Mouse (Mus musculus) heart, embryonic 10.5 days (tissue): ENCODE measurements at regions not wholly inside any gene's neighbourhood (a gene's known extent, or its start where the extent isn't known, plus 50 kb on each side); places are given as distances from the start of the nearest gene placed in this dataset.

ENCODE experiments used
- DNase-seq: peaks from one replicate; pipeline ENCODE4 v3.0.0-alpha.2; 2017; ENCODE audit warnings: low spot score
- H3K27ac ChIP-seq: fragments of 300-500 bp; sonication (generic); 2 replicates; pipeline ENCODE4 v1.5.1; 2016; ENCODE audit warnings: mild to moderate bottlenecking
- H3K27me3 ChIP-seq: fragments of 300-500 bp; sonication (generic); 2 replicates; pipeline ENCODE4 v1.6.1; 2016; ENCODE audit warnings: mild to moderate bottlenecking; ENCODE audit not compliant: poor library complexity, insufficient read depth, severe bottlenecking
- H3K36me3 ChIP-seq: fragments of 300-500 bp; sonication (generic); 2 replicates; pipeline ENCODE4 v1.6.1; 2016; ENCODE audit warnings: mild to moderate bottlenecking, moderate library complexity
- H3K4me1 ChIP-seq: fragments of 300-500 bp; sonication (generic); 2 replicates; pipeline ENCODE4 v1.6.1; 2016; ENCODE audit warnings: mild to moderate bottlenecking
- H3K4me3 ChIP-seq: fragments of 300-500 bp; sonication (generic); 2 replicates; pipeline ENCODE4 v1.5.1; 2016; ENCODE audit warnings: mild to moderate bottlenecking, moderate library complexity
- H3K9me3 ChIP-seq: fragments of 300-500 bp; sonication (generic); 2 replicates; pipeline ENCODE4 v1.6.1; 2016; ENCODE audit warnings: mild to moderate bottlenecking, moderate library complexity
- WGBS: fragments of 180-500 bp; shearing (Covaris S2); methylation state at CpG from one replicate; pipeline ENCODE4 v1.1.7; 2016; 5-methylcytosine and 5-hydroxymethylcytosine counted together

- no peak overlapping the region for H3K27ac ChIP-seq
- DNase-seq = no peak
- no peaks in the 10 kb centered on the region for H3K4me1 ChIP-seq
- peak overlapping the region; percentile 35 for H3K4me3 ChIP-seq
- no peaks in the 10 kb centered on the region for H3K36me3 ChIP-seq
- H3K9me3 ChIP-seq = peaks cover 4% of the 10 kb centered on the region; the same call in 1 of the 2 replicates
- WGBS = 28% methylated on average over 17 of the region's 17 CpGs
- H3K27me3 ChIP-seq = no peaks in the 10 kb centered on the region
Measured at GRCm38 (mm10) chr7:41739891-41740290, 106.9 kb downstream of the Zfp788 start.
